Mouse (Mus musculus): ENCODE results near the gene Zfp229.
"Not testable (repeated sequence)": the region's sequence is repeated elsewhere in the genome, so short reads cannot be mapped to it uniquely, and the experiment has no call there.

DNA sequence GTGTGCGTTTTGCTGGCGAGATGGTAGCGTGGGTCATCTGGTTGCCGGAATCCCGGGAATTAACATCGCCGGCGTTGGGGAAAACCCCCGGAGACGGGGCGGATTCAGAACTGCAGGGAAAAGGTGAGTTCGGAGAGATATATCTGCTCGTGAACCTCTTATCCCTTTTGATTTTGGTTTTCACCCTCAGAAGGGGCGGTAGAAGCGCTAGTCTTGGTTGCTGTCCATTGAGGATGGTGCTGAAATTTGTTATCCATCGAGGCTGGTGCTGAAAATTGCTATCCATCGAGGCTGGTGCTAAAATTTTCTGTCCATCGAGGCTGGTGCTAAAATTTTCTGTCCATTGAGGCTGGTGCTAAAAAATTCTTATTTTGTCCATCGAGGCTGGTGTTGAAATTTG is 70.8 kb downstream of the Zfp229 start:
- not testable (repeated sequence) for TF ChIP-seq CTCF (IDR thresholded peaks at IDR 0.05; ENCODE audit: insufficient read depth, low read length); POLR2A (IDR thresholded peaks at IDR 0.05; ENCODE audit: borderline replicate concordance, extremely low read depth, low read depth, low read length)

Measured in lung, adult 2 months (tissue).